Mouse (Mus musculus): Measurements from ENCODE around the gene 1700010I14Rik. TPM values are rescaled to one million over a fixed set of nuclear protein-coding genes. Genes with fewer than 3 reads are reported as not detected.

1700010I14Rik gene
- polyA plus RNA-seq, 1 experiment from 2014 or later = 3.2 TPM

DNA sequence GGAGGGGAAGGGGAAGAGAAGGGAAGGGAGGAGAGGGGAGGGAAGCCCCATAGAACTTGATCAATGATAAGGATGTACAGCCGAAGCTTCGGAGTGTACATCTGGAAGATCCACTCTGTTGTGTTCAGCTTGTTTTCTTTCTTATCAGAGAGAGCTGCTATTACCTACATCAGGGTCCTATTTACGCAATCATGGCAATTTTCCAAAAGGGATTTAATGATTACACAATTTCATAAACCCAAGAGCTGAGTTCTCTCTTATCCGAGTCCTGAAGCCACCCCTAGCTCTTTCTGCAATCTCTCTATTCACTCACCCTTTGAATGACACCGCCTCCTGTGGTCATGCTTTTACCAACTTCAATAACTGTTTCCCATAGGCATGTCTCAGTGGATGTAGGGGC, 45.4 kb downstream of the 1700010I14Rik start:
- no peaks in the 10 kb centered on the region for H3K36me3 ChIP-seq (ENCODE audit: control insufficient read depth, insufficient read depth, low read length)
- H3K9ac ChIP-seq (ENCODE audit: low read length) = no peak overlapping the region
- 88% methylated on average over 5 of the region's 5 CpGs for WGBS
- DNase-seq (ENCODE audit: low spot score, missing footprints) (peak; percentile 71), ATAC-seq (ENCODE audit: low FRiP score) (no peak)
- H3K27me3 ChIP-seq (ENCODE audit: control insufficient read depth, insufficient read depth, low read length) = no peaks in the 10 kb centered on the region
- H3K4me3 ChIP-seq (ENCODE audit: low read depth, low read length) = no peak overlapping the region
- H3K27ac ChIP-seq (ENCODE audit: low read depth, low read length) = no peak overlapping the region
- H3K9me3 ChIP-seq (ENCODE audit: control insufficient read depth, low read length) = no peaks in the 10 kb centered on the region
- H3K4me1 ChIP-seq (ENCODE audit: control insufficient read depth, insufficient read depth, low read length) = peaks cover 4% of the 10 kb centered on the region; the same call in 1 of the 2 replicates
- no peak overlapping the region for H3K4me2 ChIP-seq

DNA sequence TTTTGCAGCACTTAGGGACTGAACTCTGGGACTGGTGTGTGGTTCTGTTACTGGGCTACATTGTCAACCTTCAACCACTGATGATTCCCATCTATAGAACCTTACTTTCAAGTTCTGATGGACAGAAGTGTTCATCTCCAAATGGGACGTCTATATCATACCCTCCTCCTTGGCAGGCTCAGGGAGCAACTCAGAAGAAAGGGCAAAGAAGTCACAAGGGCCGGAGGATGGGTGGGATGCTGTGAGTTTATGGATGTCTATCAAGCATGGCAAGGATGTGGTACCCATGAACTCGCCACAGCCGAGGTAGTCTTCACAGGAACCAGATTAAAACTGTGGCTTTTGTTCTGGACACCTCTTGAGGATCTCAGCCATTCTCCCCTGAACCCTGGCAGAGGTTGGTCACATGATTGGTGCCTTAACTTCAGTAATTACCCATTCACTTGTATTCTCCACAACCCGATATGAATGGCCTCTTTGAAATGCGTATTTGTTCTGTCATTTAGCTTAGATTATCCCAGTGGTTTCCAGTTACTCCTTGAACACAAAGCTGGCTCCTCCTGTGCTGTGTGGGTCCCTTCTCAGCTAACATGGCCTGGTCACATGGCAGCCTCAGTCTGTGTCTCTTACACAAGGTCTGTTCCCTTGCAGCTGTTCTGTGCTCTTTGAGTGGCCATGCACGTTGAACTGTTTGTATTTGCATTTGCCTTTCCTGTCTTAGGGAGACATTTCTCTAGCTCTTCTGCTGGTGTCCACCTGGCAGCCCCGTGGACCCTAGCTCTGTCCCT, 47.6 kb downstream of the 1700010I14Rik start:
- 69% methylated on average over 8 of the region's 8 CpGs for WGBS
- no peak for ATAC-seq (ENCODE audit: low FRiP score)

DNA sequence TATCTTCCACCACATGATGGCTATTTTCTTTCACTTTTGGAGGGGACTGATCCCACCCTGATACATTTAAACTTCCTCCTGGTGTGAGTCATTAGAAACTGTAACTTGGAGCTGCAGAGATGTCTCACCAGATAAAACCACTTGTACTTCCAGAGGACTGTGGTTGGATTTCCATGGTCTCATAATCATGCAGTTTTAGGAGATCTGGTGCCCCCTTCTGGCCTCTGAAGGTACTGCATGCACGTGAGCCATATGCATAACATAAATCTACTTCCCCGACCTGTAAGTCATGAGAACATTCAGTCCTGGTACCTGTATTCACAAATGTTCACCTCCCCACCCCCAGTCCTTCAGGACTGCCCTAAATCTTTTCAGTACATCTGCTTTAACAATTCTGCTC, 54.6 kb downstream of the 1700010I14Rik start:
- no peaks in the 10 kb centered on the region for H3K9me3 ChIP-seq (ENCODE audit: control insufficient read depth, low read length)
- no peak overlapping the region for H3K4me3 ChIP-seq (ENCODE audit: low read depth, low read length)
- WGBS = 54% methylated on average over 2 of the region's 2 CpGs
- H3K4me2 ChIP-seq = no peak overlapping the region
- H3K9ac ChIP-seq (ENCODE audit: low read length) = no peak overlapping the region
- H3K27me3 ChIP-seq (ENCODE audit: control insufficient read depth, insufficient read depth, low read length) = no peaks in the 10 kb centered on the region
- H3K4me1 ChIP-seq (ENCODE audit: control insufficient read depth, insufficient read depth, low read length) = no peaks in the 10 kb centered on the region
- ATAC-seq (ENCODE audit: low FRiP score) (no peak), DNase-seq (ENCODE audit: low spot score, missing footprints) (peak; percentile 89)
- no peak overlapping the region for H3K27ac ChIP-seq (ENCODE audit: low read depth, low read length)
- H3K36me3 ChIP-seq (ENCODE audit: control insufficient read depth, insufficient read depth, low read length) = no peaks in the 10 kb centered on the region

More for the DNA sequence above, 47.6 kb downstream of the 1700010I14Rik start:
- H3K27me3 ChIP-seq (ENCODE audit: control insufficient read depth, insufficient read depth, low read length) = no peaks in the 10 kb centered on the region
- H3K36me3 ChIP-seq (ENCODE audit: control insufficient read depth, insufficient read depth, low read length) = no peaks in the 10 kb centered on the region
- DNase-seq (ENCODE audit: low spot score, missing footprints) = peak; percentile 79
- no peak overlapping the region for H3K4me3 ChIP-seq (ENCODE audit: low read depth, low read length)
- no peak overlapping the region for H3K4me2 ChIP-seq
- no peak overlapping the region for H3K27ac ChIP-seq (ENCODE audit: low read depth, low read length)
- no peaks in the 10 kb centered on the region for H3K9me3 ChIP-seq (ENCODE audit: control insufficient read depth, low read length)
- no peak overlapping the region for H3K9ac ChIP-seq (ENCODE audit: low read length)
- peaks cover 4% of the 10 kb centered on the region; the same call in 1 of the 2 replicates for H3K4me1 ChIP-seq (ENCODE audit: control insufficient read depth, insufficient read depth, low read length)

DNA sequence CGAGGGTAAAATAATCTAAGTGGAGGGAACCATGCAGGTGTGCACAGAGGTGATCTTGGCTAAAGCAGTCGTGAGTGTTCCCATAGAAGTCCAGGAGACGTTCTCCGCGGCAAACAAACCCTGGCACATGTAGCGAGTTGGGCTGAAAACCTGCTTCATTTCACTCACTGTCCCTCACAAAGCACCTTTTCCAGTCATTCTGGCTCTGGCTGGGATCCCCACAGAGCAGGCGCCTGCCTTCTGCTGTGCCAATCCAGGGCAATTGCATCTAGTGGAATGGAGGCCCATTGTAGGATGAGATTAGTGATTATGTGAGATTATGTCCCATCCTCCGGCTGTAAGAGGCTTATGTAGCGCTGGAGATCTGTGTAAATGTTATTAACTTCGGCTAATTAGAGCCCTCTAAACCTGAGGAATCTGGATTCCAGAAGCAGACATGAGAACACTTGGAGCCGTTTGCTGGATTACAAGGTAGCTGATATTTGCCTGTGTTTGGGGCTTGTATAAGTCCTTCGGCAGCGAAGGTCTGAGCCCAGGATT, 64.4 kb downstream of the 1700010I14Rik start:
- Histone ChIP-seq H3K4me1 (ENCODE audit: control insufficient read depth, insufficient read depth, low read length) (no peaks in the 10 kb centered on the region), H3K9me3 (ENCODE audit: control insufficient read depth, low read length) (no peaks in the 10 kb centered on the region), H3K36me3 (ENCODE audit: control insufficient read depth, insufficient read depth, low read length) (no peaks in the 10 kb centered on the region), H3K4me3 (ENCODE audit: low read depth, low read length) (no peak overlapping the region), H3K9ac (ENCODE audit: low read length) (no peak overlapping the region), H3K27ac (ENCODE audit: low read depth, low read length) (no peak overlapping the region), H3K4me2 (no peak overlapping the region), H3K27me3 (ENCODE audit: control insufficient read depth, insufficient read depth, low read length) (no peaks in the 10 kb centered on the region)
- no peak for ATAC-seq (ENCODE audit: low FRiP score)
- DNase-seq (ENCODE audit: low spot score, missing footprints) = peak; percentile 10
- WGBS = 46% methylated on average over 13 of the region's 13 CpGs

DNA sequence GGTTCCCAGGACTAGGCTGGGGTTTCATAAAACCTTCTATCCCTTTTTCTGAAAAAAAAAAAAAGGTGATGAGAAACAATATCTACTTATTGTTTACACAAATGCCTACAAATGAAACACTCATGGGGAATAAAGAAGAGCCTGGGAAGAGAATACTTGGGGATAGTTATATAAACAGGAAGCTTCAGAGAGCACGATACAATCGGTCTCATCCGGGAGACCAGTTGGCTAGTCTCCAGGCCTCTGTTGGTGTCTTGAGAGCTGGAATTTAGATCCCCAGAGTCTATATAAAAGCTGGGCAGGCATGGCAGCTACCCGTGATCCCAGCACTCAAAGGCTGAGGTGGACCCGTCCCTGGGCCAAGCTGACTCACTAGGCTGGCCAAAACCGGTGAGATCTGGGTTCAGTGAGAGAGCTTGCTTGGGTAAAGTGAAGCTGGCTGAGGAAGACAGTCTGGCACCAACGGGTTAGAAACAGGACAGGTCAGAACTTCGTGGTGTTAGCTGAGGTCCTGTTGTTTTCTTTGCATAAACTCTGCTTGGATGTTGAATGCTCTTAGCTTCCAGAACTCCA, 71.3 kb downstream of the 1700010I14Rik start:
- 85% methylated on average over 8 of the region's 8 CpGs for WGBS
- Histone ChIP-seq H3K27me3 (ENCODE audit: control insufficient read depth, insufficient read depth, low read length) (no peaks in the 10 kb centered on the region), H3K9me3 (ENCODE audit: control insufficient read depth, low read length) (no peaks in the 10 kb centered on the region), H3K4me1 (ENCODE audit: control insufficient read depth, insufficient read depth, low read length) (no peaks in the 10 kb centered on the region), H3K4me2 (no peak overlapping the region), H3K27ac (ENCODE audit: low read depth, low read length) (no peak overlapping the region), H3K4me3 (ENCODE audit: low read depth, low read length) (no peak overlapping the region), H3K9ac (ENCODE audit: low read length) (no peak overlapping the region), H3K36me3 (ENCODE audit: control insufficient read depth, insufficient read depth, low read length) (no peaks in the 10 kb centered on the region)
- ATAC-seq (ENCODE audit: low FRiP score) (no peak), DNase-seq (ENCODE audit: low spot score, missing footprints) (no peak)

All from midbrain, embryonic 11.5 days (tissue).